Mouse (Mus musculus): Measurements from ENCODE around the gene Aldh1a3. TPM values are rescaled to one million over a fixed set of nuclear protein-coding genes. Genes with fewer than 3 reads are reported as not detected.

Gene Aldh1a3
- total RNA-seq (2023), result 0.70 TPM in 1 of 4 replicates, not detected in the others

DNA sequence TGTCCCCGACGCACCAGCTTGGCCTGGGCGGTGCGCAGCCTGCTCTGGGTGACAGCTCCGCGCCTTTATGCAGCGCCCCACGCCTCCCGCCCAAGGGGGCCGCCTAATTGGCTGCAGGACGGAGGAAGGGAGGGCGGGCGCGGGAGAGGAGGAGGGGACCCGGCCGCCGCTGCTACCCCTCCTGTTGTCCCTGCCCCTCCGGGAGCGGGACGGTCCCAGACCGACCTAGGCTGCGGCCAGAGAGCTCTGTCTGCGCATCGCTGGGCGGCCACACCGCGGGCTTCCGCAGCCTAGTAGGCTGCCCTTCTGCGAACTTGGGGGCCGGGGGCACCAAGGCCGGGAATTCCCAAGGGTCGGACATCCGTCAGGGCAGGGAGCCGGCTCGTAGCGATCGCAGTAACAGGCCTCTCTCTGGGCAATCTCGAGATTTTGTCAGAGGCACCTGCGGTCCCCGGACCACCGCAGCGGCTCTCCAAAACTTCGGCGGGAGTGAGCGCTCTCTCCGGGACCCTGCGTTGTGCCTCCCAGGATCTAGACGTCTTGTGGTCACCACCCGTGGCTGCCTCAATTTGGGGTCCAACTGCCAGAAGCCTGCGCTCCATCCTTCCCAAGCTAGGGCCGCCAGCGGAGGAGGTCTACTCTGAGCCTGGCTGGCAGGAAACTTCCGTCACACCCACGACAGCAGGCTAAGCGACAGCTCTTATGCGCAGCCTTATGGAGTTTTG lies at the start of gene Aldh1a3:
Gene Aldh1a3, minus strand, starts transcription at position 81 of the 725 bp plus-strand sequence.

GRCm38 (mm10) chr7:66387813-66388521 lies 39.4 kb downstream of the Aldh1a3 start, which contains the start of gene Lrrk1:
TSS of gene Lrrk1 (minus strand) at chr7:66388350.

DNA sequence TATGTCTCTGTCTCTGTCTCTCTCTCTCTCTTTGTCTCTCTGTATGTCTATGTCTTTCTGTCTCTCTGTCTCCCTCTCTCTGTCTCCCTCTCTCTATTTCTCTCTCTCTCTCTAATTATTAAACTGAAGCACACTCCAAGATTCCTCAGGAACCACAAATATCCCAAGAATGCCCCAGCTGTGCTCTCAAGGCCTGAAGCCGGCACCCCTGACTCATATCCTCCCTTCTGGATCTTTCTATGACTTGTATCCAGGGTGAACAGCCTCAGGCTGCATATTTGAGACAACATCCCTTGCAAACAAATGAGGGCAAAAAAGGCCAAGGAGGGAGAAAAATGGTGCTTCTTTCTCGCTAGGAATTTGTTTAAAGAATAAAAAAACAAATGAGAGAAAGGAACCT lies 61.4 kb downstream of the Aldh1a3 start, which contains the start of gene Gm10974:
Gene Gm10974, plus strand, starts transcription at position 2 of the 400 bp plus-strand sequence.

Other genes with a start within 250 kb of the Aldh1a3 start
- gene Gm10974, start 61.6 kb downstream of the Aldh1a3 start, total RNA-seq (2023), result not detected in 4 replicates
- 45.7 to 48.8 TPM (median 47.4 TPM) in 4 replicates for gene Lrrk1, start 39.2 kb downstream of the Aldh1a3 start, total RNA-seq (2023)